Mouse (Mus musculus) CD8-positive naive resting alpha-beta T cell, adult 2 months (primary cell): Measurements from ENCODE around the gene Cdh10.

Source experiments
- DNase-seq, 2 experiments: peaks; one replicate each; pipeline ENCODE4 v3.0.0; 2022; ENCODE audit warnings: low read depth in 2 of 2, low spot score in 2 of 2

The Cdh10 gene

GRCm38 (mm10) chr15:18818185-18818973 lies at the start of gene Cdh10:
Gene Cdh10, plus strand, starts transcription at chr15:18818947.
- no peak for DNase-seq

GRCm38 (mm10) chr15:18809148-18809827 lies 9.5 kb upstream of the Cdh10 start:
- no peak for DNase-seq

GRCm38 (mm10) chr15:18817707-18818106 lies 1.0 kb upstream of the Cdh10 start:
- no peak for DNase-seq

GRCm38 (mm10) chr15:18820226-18820625 lies 1.5 kb downstream of the Cdh10 start:
- no peak for DNase-seq

- DNase-seq: peak; percentile 21 to 26
These were observed 2.5 kb downstream of the Cdh10 start for GRCm38 (mm10) chr15:18821114-18821756.

- no peak for DNase-seq
These were observed 4.7 kb downstream of the Cdh10 start for GRCm38 (mm10) chr15:18823420-18823819.

GRCm38 (mm10) chr15:18832263-18832662 lies 13.5 kb downstream of the Cdh10 start:
- DNase-seq: no peak

GRCm38 (mm10) chr15:18841769-18842168 lies 23.0 kb downstream of the Cdh10 start:
- no peak for DNase-seq

GRCm38 (mm10) chr15:18844807-18845206 lies 26.1 kb downstream of the Cdh10 start:
- DNase-seq: no peak

GRCm38 (mm10) chr15:18850497-18850896 lies 31.8 kb downstream of the Cdh10 start:
- DNase-seq: no peak

GRCm38 (mm10) chr15:18858135-18858534 lies 39.4 kb downstream of the Cdh10 start:
- DNase-seq: no peak

- no peak for DNase-seq
These were observed 51.1 kb downstream of the Cdh10 start for GRCm38 (mm10) chr15:18869871-18870270.

GRCm38 (mm10) chr15:18881467-18881866 lies 62.7 kb downstream of the Cdh10 start:
- DNase-seq: no peak

GRCm38 (mm10) chr15:18886673-18887072 lies 67.9 kb downstream of the Cdh10 start:
- no peak for DNase-seq

GRCm38 (mm10) chr15:18888912-18889311 lies 70.2 kb downstream of the Cdh10 start:
- no peak for DNase-seq

- no peak for DNase-seq
These were observed 71.6 kb downstream of the Cdh10 start for GRCm38 (mm10) chr15:18890358-18890757.

- no peak for DNase-seq
These were observed 82.0 kb downstream of the Cdh10 start for GRCm38 (mm10) chr15:18900776-18901175.

- no peak for DNase-seq
These were observed 85.4 kb downstream of the Cdh10 start for GRCm38 (mm10) chr15:18904131-18904530.

- no peak for DNase-seq
These were observed 91.9 kb downstream of the Cdh10 start for GRCm38 (mm10) chr15:18910612-18911011.

- DNase-seq: no peak
These were observed 106.8 kb downstream of the Cdh10 start for GRCm38 (mm10) chr15:18925392-18926117.

GRCm38 (mm10) chr15:18926964-18927363 lies 108.2 kb downstream of the Cdh10 start:
- no peak for DNase-seq
